Mouse (Mus musculus) forebrain, embryonic 12.5 days (tissue): Measurements from ENCODE around the gene Tbc1d10a. TPM values are rescaled to one million over a fixed set of nuclear protein-coding genes. Genes with fewer than 3 reads are reported as not detected.

Source experiments
- ATAC-seq: fragments of 200-750 bp; cut with Nextera tagmentation; 2 replicates; pipeline ENCODE4 v1.8.0; 2017; ENCODE audit warnings: moderate TSS enrichment; ENCODE audit not compliant: low FRiP score
- H3K27ac ChIP-seq: fragments of 300-500 bp; sonication (generic); 2 replicates; pipeline ENCODE4 v1.5.1; 2016; ENCODE audit warnings: mild to moderate bottlenecking
- H3K27me3 ChIP-seq: fragments of 300-500 bp; sonication (generic); 2 replicates; pipeline ENCODE4 v1.6.1; 2016; ENCODE audit warnings: mild to moderate bottlenecking
- H3K36me3 ChIP-seq: fragments of 300-500 bp; sonication (generic); replicated peaks from 2 replicates; pipeline ENCODE4 v1.6.1; 2016; ENCODE audit warnings: mild to moderate bottlenecking
- H3K4me1 ChIP-seq: fragments of 300-500 bp; sonication (generic); 2 replicates; pipeline ENCODE4 v1.6.1; 2016
- H3K4me2 ChIP-seq: fragments of 300-500 bp; sonication (generic); 2 replicates; pipeline ENCODE4 v1.6.1; 2016; ENCODE audit warnings: mild to moderate bottlenecking, moderate library complexity
- H3K4me3 ChIP-seq: fragments of 300-500 bp; sonication (generic); replicated peaks from 2 replicates; pipeline ENCODE4 v1.5.1; 2016; ENCODE audit warnings: mild to moderate bottlenecking
- H3K9ac ChIP-seq: fragments of 300-500 bp; sonication (generic); 2 replicates; pipeline ENCODE4 v1.6.1; 2016; ENCODE audit warnings: mild to moderate bottlenecking
- H3K9me3 ChIP-seq: fragments of 300-500 bp; sonication (generic); 2 replicates; pipeline ENCODE4 v1.6.1; 2016
- WGBS: fragments of 180-500 bp; shearing (Covaris S2); methylation state at CpG from one replicate; pipeline ENCODE4 v1.1.7; 2016; 5-methylcytosine and 5-hydroxymethylcytosine counted together
- polyA plus RNA-seq: library from polyadenylated mRNA; unstranded; fragments of >200 nt; fragmentation: Nextera tagmentation; extraction: Ambion mirVana; gene quantifications from 2 replicates; pipeline ENCODE4 v1.2.1, GENCODE M21; 2016

Gene Tbc1d10a
- polyA plus RNA-seq, 1 experiment from 2014 or later, result 26.7 TPM

DNA sequence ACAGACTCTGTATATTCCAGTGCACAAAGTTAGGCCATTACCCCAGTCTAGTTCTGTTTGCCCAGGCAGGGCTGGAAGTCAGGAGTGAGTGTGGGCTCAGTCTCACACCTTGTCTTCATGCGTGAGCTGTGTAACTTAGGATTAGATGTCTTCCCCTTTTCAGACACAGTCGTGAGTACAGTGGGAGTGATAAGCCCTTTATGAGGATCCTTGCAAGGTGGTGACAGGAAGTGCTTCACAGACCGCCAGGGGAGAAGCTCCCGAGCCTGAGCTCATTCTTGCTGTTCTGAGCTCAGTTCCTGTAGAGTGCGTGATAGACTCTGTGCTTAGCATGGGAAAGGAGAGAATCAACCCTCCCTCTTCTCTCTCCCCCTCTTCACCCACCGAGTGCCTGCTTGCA lies 20.0 kb downstream of the Tbc1d10a start:
- H3K36me3 ChIP-seq, result peaks cover 44% of the 10 kb centered on the region

DNA sequence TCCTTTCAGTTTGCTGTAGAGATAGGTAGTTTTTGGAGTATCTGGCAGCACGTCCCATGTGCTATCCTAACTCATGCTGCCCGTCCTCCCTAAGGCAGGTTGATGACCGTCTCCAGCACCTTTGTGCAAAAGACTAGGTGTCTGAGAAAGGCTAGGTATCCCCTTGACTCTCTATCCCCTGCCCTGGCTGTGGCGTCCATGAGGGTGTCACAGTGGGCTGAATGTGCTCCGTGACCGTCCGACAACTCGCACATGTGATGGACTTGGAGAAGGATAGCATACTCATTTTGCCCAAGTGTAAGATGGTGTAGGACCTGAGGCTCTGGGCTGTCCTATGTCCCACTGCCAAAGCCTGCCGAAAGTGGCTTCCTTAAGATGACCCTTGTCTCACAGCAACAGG lies 21.1 kb downstream of the Tbc1d10a start:
- H3K9ac ChIP-seq, result no peak overlapping the region
- no peak overlapping the region for H3K4me2 ChIP-seq
- no peak overlapping the region for H3K4me3 ChIP-seq
- no peak for ATAC-seq
- H3K9me3 ChIP-seq, result no peaks in the 10 kb centered on the region
- no peak overlapping the region for H3K27ac ChIP-seq
- H3K4me1 ChIP-seq, result no peaks in the 10 kb centered on the region
- H3K27me3 ChIP-seq, result no peaks in the 10 kb centered on the region
- H3K36me3 ChIP-seq, result peaks cover 52% of the 10 kb centered on the region
- WGBS, result 92% methylated on average over 9 of the region's 9 CpGs

More for the DNA sequence above, 20.0 kb downstream of the Tbc1d10a start:
- no peak overlapping the region for H3K27ac ChIP-seq
- no peak overlapping the region for H3K9ac ChIP-seq
- no peak for ATAC-seq
- WGBS, result 87% methylated on average over 6 of the region's 6 CpGs
- H3K4me1 ChIP-seq, result no peaks in the 10 kb centered on the region
- H3K4me2 ChIP-seq, result no peak overlapping the region
- H3K27me3 ChIP-seq, result no peaks in the 10 kb centered on the region
- H3K9me3 ChIP-seq, result no peaks in the 10 kb centered on the region
- H3K4me3 ChIP-seq, result no peak overlapping the region

DNA sequence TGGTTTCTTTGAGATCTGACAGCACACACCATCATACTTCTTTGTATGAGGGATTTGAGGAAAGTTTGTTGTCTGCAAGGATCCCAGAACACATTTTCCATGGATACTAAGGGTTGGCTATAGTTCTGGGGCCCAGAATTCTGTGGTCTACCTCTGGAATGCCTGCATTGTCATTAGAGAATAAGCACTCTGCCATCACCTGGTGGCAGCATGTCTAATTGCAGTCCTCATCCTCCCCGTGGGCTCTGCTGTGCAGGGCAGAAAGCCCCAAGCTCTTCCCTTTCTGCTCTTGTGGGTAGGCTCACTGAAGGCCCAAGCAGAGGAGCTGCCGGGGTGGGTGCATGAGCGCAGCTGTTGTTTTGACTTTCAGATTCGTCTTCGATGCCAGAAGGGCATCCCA lies 23.0 kb downstream of the Tbc1d10a start:
- Histone ChIP-seq H3K27me3 (no peaks in the 10 kb centered on the region), H3K9ac (no peak overlapping the region), H3K4me1 (no peaks in the 10 kb centered on the region), H3K27ac (no peak overlapping the region), H3K9me3 (no peaks in the 10 kb centered on the region), H3K4me2 (no peak overlapping the region), H3K4me3 (no peak overlapping the region), H3K36me3 (peaks cover 69% of the 10 kb centered on the region)
- ATAC-seq, result no peak
- WGBS, result 75% methylated on average over 5 of the region's 5 CpGs

DNA sequence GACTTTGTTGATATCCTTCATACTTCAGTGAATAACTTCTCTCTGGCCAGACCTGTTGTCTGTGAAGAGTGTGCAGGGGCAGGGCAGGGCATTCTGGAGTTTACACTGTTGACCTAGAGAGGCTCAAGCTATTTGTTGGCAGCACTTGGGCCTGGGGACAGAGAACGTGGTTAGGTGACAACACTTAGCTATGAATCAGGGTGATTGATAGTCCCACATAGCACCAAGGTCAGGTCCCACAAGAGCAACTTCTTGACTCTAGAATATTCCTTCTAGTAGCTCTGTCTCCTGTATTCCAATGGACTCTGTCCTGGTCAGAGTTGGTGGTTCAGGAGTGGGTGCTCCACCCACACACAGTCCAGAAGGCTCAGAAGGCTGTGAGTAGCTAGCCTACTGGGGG lies 24.2 kb downstream of the Tbc1d10a start:
- ATAC-seq, result no peak
- no peak overlapping the region for H3K9ac ChIP-seq
- WGBS, result 93% methylated on average over 1 of the region's 1 CpGs
- no peak overlapping the region for H3K4me2 ChIP-seq
- no peak overlapping the region for H3K4me3 ChIP-seq
- H3K27me3 ChIP-seq, result no peaks in the 10 kb centered on the region
- no peak overlapping the region for H3K27ac ChIP-seq
- no peaks in the 10 kb centered on the region for H3K9me3 ChIP-seq
- H3K4me1 ChIP-seq, result no peaks in the 10 kb centered on the region
- H3K36me3 ChIP-seq, result peaks cover 79% of the 10 kb centered on the region

DNA sequence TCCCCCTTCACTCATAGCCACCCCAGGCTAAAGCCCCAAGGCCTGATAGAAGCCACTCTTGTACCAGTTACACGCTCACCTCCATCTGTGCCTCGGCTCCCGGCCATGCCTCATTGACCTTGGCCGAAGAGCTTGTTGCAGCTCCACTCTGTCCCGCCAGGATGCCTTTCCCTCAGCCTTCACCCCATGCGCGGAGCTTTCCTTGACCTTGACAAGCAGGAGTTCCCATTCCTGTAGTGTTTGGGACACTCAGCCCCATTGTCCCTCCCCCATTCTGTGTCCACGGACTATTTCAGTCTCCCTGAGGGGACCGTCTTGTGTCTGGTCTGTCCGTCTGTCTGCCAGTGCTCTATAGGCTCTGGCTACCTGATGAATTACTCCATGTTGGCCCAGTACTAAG lies 26.5 kb downstream of the Tbc1d10a start:
- Histone ChIP-seq H3K4me1 (0 out of 2 replicates have a peak, but pooled peaks cover 3% of the 10 kb centered on the region), H3K36me3 (peaks cover 59% of the 10 kb centered on the region), H3K27ac (no peak overlapping the region), H3K9me3 (no peaks in the 10 kb centered on the region), H3K4me3 (no peak overlapping the region), H3K9ac (no peak overlapping the region), H3K4me2 (no peak overlapping the region), H3K27me3 (peaks cover 7% of the 10 kb centered on the region)
- WGBS, result 94% methylated on average over 10 of the region's 10 CpGs
- ATAC-seq, result no peak

DNA sequence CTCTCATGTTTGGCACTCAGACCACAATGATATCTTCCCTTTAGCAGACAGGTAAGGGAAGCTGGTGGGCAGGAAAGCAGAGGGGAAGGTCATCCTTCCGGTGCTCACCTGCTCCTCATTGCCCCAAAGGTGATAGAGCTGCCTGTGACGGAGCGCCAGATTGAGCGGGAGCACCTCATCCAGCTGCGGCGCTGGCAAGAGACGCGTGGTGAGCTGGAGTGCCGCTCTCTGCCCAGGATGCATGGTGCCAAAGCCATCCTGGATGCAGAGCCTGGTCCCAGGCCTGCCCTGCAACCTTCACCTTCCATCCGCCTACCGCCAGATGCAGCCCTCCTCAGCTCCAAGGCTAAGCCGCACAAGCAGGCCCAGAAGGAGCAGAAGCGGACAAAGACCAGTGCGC lies 28.0 kb downstream of the Tbc1d10a start:
- Histone ChIP-seq H3K27me3 (peaks cover 22% of the 10 kb centered on the region), H3K27ac (no peak overlapping the region), H3K9me3 (no peaks in the 10 kb centered on the region), H3K4me3 (no peak overlapping the region), H3K4me2 (no peak overlapping the region), H3K36me3 (peaks cover 48% of the 10 kb centered on the region), H3K4me1 (peaks cover 9% of the 10 kb centered on the region; the same call in 1 of the 2 replicates), H3K9ac (no peak overlapping the region)
- no peak for ATAC-seq
- WGBS, result 95% methylated on average over 14 of the region's 14 CpGs

DNA sequence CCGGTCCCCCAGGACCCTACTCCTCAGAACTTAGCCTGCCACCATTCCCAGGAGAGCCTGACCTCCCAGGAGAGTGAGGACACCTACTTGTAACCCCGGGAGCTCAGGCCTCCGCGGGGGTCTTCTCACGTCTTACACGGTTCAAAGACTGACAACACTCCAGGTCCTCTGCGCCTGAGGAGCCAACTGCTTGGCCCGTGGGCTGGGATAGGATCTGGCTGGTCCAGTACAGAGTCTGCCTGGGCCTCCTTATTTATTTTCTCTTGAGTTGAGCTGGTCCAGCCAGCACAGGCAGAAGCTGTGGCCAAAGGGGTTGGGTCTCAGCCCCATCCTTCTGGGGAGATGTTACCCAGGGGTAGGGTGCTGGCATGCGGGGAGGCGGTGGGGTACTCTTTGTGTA lies 28.5 kb downstream of the Tbc1d10a start:
- Histone ChIP-seq H3K27ac (no peak overlapping the region), H3K27me3 (peaks cover 27% of the 10 kb centered on the region), H3K4me1 (peaks cover 9% of the 10 kb centered on the region; the same call in 1 of the 2 replicates), H3K9ac (no peak overlapping the region), H3K4me3 (no peak overlapping the region), H3K9me3 (no peaks in the 10 kb centered on the region), H3K36me3 (peaks cover 45% of the 10 kb centered on the region), H3K4me2 (no peak overlapping the region)
- WGBS, result 86% methylated on average over 10 of the region's 10 CpGs
- ATAC-seq, result no peak

DNA sequence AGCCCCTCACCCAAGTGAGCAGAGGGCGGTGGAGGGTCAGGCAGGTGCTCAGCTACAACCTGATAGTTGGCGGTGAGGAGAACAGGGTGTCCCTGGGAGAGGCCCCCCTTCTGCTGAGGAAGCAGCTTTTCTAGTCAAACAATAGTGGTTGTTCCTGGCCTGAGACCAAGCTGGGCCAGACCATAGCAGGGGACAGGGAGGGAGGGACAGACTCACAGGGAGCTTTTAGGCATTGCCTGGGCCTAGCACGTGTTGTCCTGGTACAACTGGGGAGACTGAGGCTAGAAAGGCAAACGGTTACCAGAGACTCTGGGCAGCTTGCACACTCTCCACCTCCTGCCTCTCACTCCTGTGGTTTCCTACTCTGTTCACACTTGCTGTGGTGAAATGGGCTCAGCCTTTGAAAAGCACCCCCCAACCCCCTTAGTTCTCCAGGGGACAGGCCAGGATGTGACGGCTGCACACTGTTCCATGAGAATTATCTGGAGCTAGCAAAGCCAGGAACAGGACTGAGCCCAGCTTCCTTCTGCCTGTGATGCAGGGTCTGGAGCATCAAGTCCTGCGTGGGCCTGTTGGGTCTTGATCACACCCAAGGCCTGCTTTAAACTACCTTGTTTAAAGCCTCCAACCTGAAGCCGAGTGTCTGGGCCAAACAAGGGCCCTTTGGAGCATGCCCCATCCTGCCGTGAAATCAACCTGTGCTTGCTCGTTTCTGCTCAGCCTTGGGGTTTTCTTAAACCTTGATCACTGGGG lies 29.8 kb downstream of the Tbc1d10a start:
- H3K4me2 ChIP-seq, result no peak overlapping the region
- WGBS, result 76% methylated on average over 9 of the region's 9 CpGs

DNA sequence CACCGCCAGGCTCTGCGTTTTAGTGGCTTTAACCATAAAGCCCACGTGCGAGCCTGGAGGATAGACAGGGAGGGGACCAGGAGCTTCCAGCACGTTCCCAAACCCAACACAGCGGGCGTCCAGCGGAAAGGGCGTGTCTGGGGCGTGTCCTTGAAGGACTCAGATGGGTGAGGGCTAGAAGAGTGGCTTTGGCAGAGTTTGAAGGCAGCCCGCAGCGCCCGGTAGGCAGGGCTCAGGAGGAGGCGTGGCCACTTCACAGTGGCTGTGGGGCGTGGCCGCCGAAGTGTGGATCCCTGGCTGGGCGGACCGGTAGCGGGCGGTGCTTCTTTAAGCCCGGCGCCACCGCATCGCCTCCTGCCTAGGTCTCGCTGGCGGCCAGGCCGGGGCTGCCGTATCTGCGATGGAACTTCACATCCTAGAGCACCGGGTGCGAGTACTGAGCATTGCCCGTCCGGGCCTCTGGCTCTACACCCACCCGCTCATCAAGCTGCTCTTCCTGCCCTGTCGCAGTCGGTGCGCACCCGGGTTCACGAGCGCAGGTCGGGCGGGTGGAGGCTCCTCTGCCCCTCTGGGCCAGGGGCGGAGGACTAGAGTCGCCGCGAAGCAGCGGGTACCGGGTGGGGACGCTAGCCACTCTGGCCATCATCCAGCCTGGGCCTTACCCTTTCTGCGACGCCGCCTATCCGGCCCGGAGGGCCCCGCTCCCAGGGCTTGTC lies 31.5 kb downstream of the Tbc1d10a start, which contains the start of gene Castor1:
TSS of gene Castor1 (plus strand) at position 312 of the 716 bp plus-strand sequence.
- peaks cover 24% of the 10 kb centered on the region for H3K36me3 ChIP-seq
- peak within 1 kb of the TSS; percentile 50 for H3K9ac ChIP-seq
- H3K4me3 ChIP-seq, result peak within 1 kb of the TSS; percentile 48
- peak; percentile 91 for ATAC-seq
- peak within 1 kb of the TSS; percentile 84 for H3K4me2 ChIP-seq
- no peaks in the 10 kb centered on the region for H3K9me3 ChIP-seq
- H3K27me3 ChIP-seq, result peaks cover 30% of the 10 kb centered on the region
- WGBS, result 2% methylated on average over 56 of the region's 56 CpGs
- peaks cover 9% of the 10 kb centered on the region; the same call in 1 of the 2 replicates for H3K4me1 ChIP-seq
- no peak within 1 kb of the TSS for H3K27ac ChIP-seq

More for the DNA sequence above, 29.8 kb downstream of the Tbc1d10a start:
- Histone ChIP-seq H3K36me3 (peaks cover 36% of the 10 kb centered on the region), H3K4me3 (no peak overlapping the region), H3K27me3 (peaks cover 30% of the 10 kb centered on the region), H3K27ac (no peak overlapping the region), H3K4me1 (peaks cover 9% of the 10 kb centered on the region; the same call in 1 of the 2 replicates), H3K9ac (no peak overlapping the region), H3K9me3 (no peaks in the 10 kb centered on the region)
- ATAC-seq, result no peak

DNA sequence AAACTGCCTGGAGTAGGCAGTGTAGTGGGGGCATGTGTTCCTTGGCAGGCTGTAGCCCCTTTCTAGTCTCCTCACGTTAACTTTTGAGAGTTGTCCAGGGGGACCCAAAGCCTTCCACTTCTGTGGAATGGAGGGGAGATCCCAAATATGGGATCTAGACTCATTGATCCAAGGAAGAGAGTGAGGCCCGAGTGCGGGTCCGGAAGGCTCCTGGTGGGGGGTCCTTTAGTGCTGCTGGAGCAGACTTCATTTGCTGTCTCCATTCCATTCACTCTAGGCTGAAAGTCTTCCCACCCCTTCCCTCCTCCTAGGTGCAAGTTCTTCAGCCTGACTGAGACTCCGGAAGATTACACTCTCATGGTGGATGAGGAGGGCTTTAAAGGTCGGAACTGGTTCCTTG lies 32.0 kb downstream of the Tbc1d10a start:
- H3K27me3 ChIP-seq, result peaks cover 30% of the 10 kb centered on the region
- H3K9me3 ChIP-seq, result no peaks in the 10 kb centered on the region
- H3K27ac ChIP-seq, result no peak overlapping the region
- peaks cover 9% of the 10 kb centered on the region; the same call in 1 of the 2 replicates for H3K4me1 ChIP-seq
- 4% methylated on average over 6 of the region's 6 CpGs for whole genome bisulfite sequencing
- peak overlapping the region; percentile 84 for H3K4me2 ChIP-seq
- peaks cover 20% of the 10 kb centered on the region for H3K36me3 ChIP-seq
- ATAC-seq, result no peak
- H3K9ac ChIP-seq, result peak overlapping the region; percentile 50; the same call in 1 of the 2 replicates
- peak overlapping the region; percentile 48 for H3K4me3 ChIP-seq

DNA sequence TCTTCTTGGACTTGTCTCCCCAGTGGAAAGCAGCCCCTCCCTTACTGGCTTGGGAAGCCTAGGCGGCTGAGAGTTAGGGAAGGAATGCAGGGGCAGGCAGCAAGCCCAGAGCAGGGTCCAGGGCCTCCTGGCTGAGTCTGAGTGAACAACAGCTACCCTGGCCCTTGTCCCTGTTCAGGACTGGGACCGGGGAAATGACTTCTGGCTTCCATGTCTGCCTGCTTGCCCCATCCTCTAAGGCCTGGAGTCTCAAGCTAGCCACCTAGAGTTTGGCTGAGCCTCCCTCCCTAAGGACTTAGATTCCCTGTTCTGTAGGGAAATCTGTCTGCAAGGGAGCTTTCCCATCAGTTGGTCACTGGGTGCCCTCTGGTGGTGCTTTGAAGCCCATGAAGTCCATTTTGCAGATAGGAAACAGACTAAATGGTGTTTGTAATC lies 32.7 kb downstream of the Tbc1d10a start:
- Histone ChIP-seq H3K9ac (no peak overlapping the region), H3K36me3 (peaks cover 13% of the 10 kb centered on the region), H3K4me3 (no peak overlapping the region), H3K27me3 (peaks cover 30% of the 10 kb centered on the region), H3K4me1 (peaks cover 9% of the 10 kb centered on the region; the same call in 1 of the 2 replicates), H3K27ac (no peak overlapping the region), H3K4me2 (no peak overlapping the region), H3K9me3 (no peaks in the 10 kb centered on the region)
- 16% methylated on average over 2 of the region's 2 CpGs for WGBS
- ATAC-seq, result no peak

DNA sequence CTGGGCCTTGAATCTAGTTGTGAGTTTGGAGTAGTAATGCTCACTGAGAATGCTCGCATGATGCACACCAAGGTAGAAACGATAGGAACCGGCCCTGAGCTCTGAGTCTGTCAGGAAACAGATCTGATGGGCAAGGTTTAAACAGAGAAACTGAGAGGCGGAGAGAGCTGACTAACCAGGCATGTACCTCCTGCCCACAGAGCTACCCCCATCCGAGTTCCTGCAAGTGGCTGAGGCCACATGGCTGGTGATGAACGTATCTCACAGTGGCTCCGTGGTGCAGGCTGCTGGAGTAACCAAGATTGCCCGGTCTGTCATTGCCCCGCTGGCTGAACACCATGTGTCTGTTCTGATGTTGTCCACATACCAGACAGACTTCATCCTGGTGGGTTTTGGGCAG lies 33.3 kb downstream of the Tbc1d10a start:
- Histone ChIP-seq H3K27me3 (peaks cover 30% of the 10 kb centered on the region), H3K4me1 (peaks cover 9% of the 10 kb centered on the region; the same call in 1 of the 2 replicates), H3K4me2 (no peak overlapping the region), H3K27ac (no peak overlapping the region), H3K9me3 (no peaks in the 10 kb centered on the region), H3K9ac (no peak overlapping the region), H3K4me3 (no peak overlapping the region), H3K36me3 (peaks cover 7% of the 10 kb centered on the region)
- 62% methylated on average over 9 of the region's 9 CpGs for WGBS
- ATAC-seq, result no peak
